Mouse (Mus musculus): ENCODE data around the gene Fbxo34. TPM values are rescaled to one million over a fixed set of nuclear protein-coding genes. Genes with fewer than 3 reads are reported as not detected.

The Fbxo34 gene
- total and polyA plus RNA-seq, 3 experiments: 11.1 to 25.9 (median 11.9) TPM

GRCm38 (mm10) chr14:47576687-47577086, 126.5 kb downstream of the Fbxo34 start:
- Histone ChIP-seq H3K79me2 (replicated peaks; ENCODE audit: control insufficient read depth, extremely low read depth, insufficient read depth, poor library complexity, severe bottlenecking) (no peaks in the 10 kb centered on the region), H3K9ac (ENCODE audit: insufficient read depth, low read depth) (no peak overlapping the region), H3K4me2 (ENCODE audit: insufficient read depth, low read depth, poor library complexity, severe bottlenecking) (no peak overlapping the region), H3K9me3 (replicated peaks; ENCODE audit: low read length) (peaks cover 8% of the 10 kb centered on the region), H3K4me1 (ENCODE audit: control insufficient read depth in 1 of 2, insufficient read depth in 2 of 2) (peaks cover 5 to 6% of the 10 kb centered on the region in 2 experiments; a peak in 2 of 4 replicates), H3K27me3 (replicated peaks) (peaks cover 8% of the 10 kb centered on the region), H3K36me3 (replicated peaks in 1 of 2; ENCODE audit: control insufficient read depth in 1 of 2, insufficient read depth in 1 of 2, low read length in 1 of 2) (no peaks in the 10 kb centered on the region), H3K27ac (ENCODE audit: insufficient read depth, low read depth) (no peak overlapping the region), H3K4me3 (replicated peaks in 1 of 3; ENCODE audit: low read depth in 2 of 3, low read length in 2 of 3, poor library complexity in 1 of 3) (no peak overlapping the region)
- in situ Hi-C loops (cut with MboI; ENCODE audit: low pct_ligation_motif_present, low pct_unique_long_range_greater_than_20kb, low sequenced_read_pairs): loop anchor here (25.0 kb wide), 2 partner anchors 561 to 786 kb away; no protein-coding TSS in a partner anchor
- dilution Hi-C loops (cut with MboI; ENCODE audit: extremely low pct_ligation_motif_present, extremely low pct_unique_long_range_greater_than_20kb, low sequenced_read_pairs): no loop called here
- TF ChIP-seq NRF1 (IDR thresholded peaks at IDR 0.05; ENCODE audit: low read depth, low read length): no peak
- TF ChIP-seq NELFE (IDR thresholded peaks at IDR 0.05; ENCODE audit: low read depth, low read length): no peak
- TF ChIP-seq CTCF (conservative IDR thresholded peaks at IDR 0.05 in 1 of 2, IDR thresholded peaks at IDR 0.05 in 1 of 2; ENCODE audit: low read depth in 2 of 2, low read length in 2 of 2): no peak
- TF ChIP-seq PAX5 (IDR thresholded peaks at IDR 0.05; ENCODE audit: low read length): no peak
- TF ChIP-seq MEF2A (IDR thresholded peaks at IDR 0.05; ENCODE audit: borderline replicate concordance, low read depth, low read length): no peak
- no peak for TF ChIP-seq HCFC1 (IDR thresholded peaks at IDR 0.05; ENCODE audit: low read depth, low read length)
- no peak for TF ChIP-seq EP300 (IDR thresholded peaks at IDR 0.05; ENCODE audit: low read length)
- no peak for TF ChIP-seq ZNF384 (IDR thresholded peaks at IDR 0.05; ENCODE audit: low read depth, low read length)
- TF ChIP-seq ZMIZ1 (IDR thresholded peaks at IDR 0.05; ENCODE audit: low read depth, low read length): no peak
- no peak for TF ChIP-seq IRF4 (IDR thresholded peaks at IDR 0.05; ENCODE audit: low read depth, low read length)
- DNase-seq (ENCODE audit: extremely low read depth): no peak

GRCm38 (mm10) chr14:47578086-47578485, 127.9 kb downstream of the Fbxo34 start:
- no peak overlapping the region for H3K9ac ChIP-seq (ENCODE audit: insufficient read depth, low read depth)
- no peaks in the 10 kb centered on the region for H3K79me2 ChIP-seq (replicated peaks; ENCODE audit: control insufficient read depth, extremely low read depth, insufficient read depth, poor library complexity, severe bottlenecking)
- dilution Hi-C loops (cut with MboI; ENCODE audit: extremely low pct_ligation_motif_present, extremely low pct_unique_long_range_greater_than_20kb, low sequenced_read_pairs): no loop called here
- no peak overlapping the region for H3K4me2 ChIP-seq (ENCODE audit: insufficient read depth, low read depth, poor library complexity, severe bottlenecking)
- peaks cover 8% of the 10 kb centered on the region for H3K9me3 ChIP-seq (replicated peaks; ENCODE audit: low read length)
- H3K4me3 ChIP-seq (replicated peaks in 1 of 3; ENCODE audit: low read depth in 2 of 3, low read length in 2 of 3, poor library complexity in 1 of 3): no peak overlapping the region
- H3K36me3 ChIP-seq (replicated peaks in 1 of 2; ENCODE audit: control insufficient read depth in 1 of 2, insufficient read depth in 1 of 2, low read length in 1 of 2): no peaks in the 10 kb centered on the region
- in situ Hi-C loops (cut with MboI; ENCODE audit: low pct_ligation_motif_present, low pct_unique_long_range_greater_than_20kb, low sequenced_read_pairs): loop anchor here (25.0 kb wide), 2 partner anchors 559 to 784 kb away; no protein-coding TSS in a partner anchor
- H3K27me3 ChIP-seq (replicated peaks): peaks cover 8% of the 10 kb centered on the region
- no peaks in the 10 kb centered on the region for H3K4me1 ChIP-seq (ENCODE audit: control insufficient read depth in 1 of 2, insufficient read depth in 2 of 2)
- no peak overlapping the region for H3K27ac ChIP-seq (ENCODE audit: insufficient read depth, low read depth)
- TF ChIP-seq SIN3A (IDR thresholded peaks at IDR 0.05; ENCODE audit: low read length) (no peak), USF2 (conservative IDR thresholded peaks at IDR 0.05; ENCODE audit: low read depth, low read length) (no peak), RAD21 (IDR thresholded peaks at IDR 0.05; ENCODE audit: low read depth, low read length) (no peak), KAT2A (IDR thresholded peaks at IDR 0.05; ENCODE audit: insufficient replicate concordance, low read length) (no peak), TCF12 (IDR thresholded peaks at IDR 0.05; ENCODE audit: low read depth, low read length) (no peak), CHD2 (IDR thresholded peaks at IDR 0.05; ENCODE audit: low read length) (no peak), ETS1 (conservative IDR thresholded peaks at IDR 0.05; ENCODE audit: low read depth, low read length) (no peak), ZNF384 (IDR thresholded peaks at IDR 0.05; ENCODE audit: low read depth, low read length) (no peak), SMC3 (IDR thresholded peaks at IDR 0.05; ENCODE audit: low read depth, low read length) (no peak), TBP (conservative IDR thresholded peaks at IDR 0.05; ENCODE audit: low read depth, low read length) (no peak), HCFC1 (IDR thresholded peaks at IDR 0.05; ENCODE audit: low read depth, low read length) (no peak), EP300 (IDR thresholded peaks at IDR 0.05; ENCODE audit: low read length) (no peak)
- DNase-seq (ENCODE audit: extremely low read depth): no peak

All from CH12.LX (cell line).